Mouse (Mus musculus): ENCODE measurements around the gene Slc15a1.

DNA sequence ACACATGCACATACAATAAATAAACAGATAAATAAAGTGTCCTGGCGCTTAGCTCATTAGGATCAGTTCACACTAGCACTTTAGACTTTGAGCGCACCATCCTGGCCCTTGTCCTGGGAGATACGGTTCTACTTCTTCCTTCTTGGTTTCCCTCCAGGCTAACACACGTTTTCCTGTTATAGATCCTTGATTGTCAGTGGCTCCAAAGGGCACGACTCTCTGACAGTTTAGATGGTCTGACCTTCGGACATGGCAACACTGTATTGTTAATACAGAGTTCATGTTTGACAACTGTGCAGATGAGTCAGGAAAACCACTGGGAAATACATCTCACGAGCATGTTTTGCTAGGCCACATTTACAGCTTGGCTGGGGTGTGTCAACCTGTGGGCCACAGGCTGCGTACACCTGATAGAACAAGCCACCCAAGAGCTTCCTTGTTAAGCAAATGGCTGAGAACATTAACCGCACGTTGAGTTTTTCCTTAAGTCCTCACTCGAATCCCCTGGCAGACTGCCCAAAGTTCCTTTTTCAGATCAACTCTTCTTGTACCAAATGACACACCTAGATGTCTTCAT lies 33.4 kb downstream of the Slc15a1 start:
- TF ChIP-seq CTCF (conservative IDR thresholded peaks at IDR 0.05; ENCODE audit: low read length) (no peak), NANOG (IDR thresholded peaks at IDR 0.05; ENCODE audit: borderline replicate concordance, low read length) (no peak)
